Mouse (Mus musculus): Measurements from ENCODE around the gene Srarp. TPM values are rescaled to one million over a fixed set of nuclear protein-coding genes. Genes with fewer than 3 reads are reported as not detected.

The Srarp gene
- total RNA-seq, 2 experiments from 2014 or later, result 4.7 to 6.0 TPM

DNA sequence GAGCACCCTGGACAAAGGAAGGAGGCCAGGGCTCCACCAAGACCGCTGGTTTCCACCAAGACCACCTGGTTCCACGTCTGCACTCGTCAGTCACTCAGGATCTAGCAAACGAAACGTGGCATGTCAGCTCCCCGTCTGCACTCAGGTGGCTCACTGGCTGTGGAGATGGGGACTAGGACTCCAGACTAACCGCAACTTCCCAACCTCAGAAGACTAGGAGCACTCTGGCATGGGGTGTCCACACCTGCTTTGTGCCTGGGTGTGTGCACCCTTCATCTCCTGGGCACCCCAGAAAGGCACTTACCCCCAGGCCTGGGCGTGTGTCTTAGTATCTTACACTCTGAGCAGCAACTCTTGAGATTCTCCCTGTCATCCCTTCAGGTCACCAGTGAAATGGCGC is 23.9 kb upstream of the Srarp start:
- DNase-seq (ENCODE audit: low spot score in 2 of 2), result no peak
- intact Hi-C loops (cut with DNase I), result no loop called here

DNA sequence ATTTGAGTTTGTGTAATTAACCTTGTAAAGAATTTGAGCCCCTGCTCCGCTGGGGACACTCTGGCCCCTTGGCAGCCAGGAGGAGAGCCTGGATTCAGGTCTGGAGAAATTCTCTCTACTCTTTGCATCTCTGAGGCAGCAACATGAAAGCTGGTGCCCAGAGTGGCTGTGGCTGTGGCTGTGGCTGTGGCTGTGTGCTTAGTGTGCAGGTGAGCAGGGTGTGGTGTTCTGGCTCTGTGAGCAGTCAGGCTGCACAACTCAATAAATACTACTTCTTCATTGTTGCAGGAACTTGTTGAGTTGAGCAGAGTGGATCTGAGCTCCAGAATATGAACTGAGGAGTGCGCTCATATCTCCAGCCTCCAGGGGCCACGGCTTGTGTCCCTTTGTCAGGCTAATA is 23.0 kb upstream of the Srarp start:
- intact Hi-C loops (cut with DNase I), result no loop called here
- DNase-seq (ENCODE audit: low spot score in 2 of 2), result no peak

DNA sequence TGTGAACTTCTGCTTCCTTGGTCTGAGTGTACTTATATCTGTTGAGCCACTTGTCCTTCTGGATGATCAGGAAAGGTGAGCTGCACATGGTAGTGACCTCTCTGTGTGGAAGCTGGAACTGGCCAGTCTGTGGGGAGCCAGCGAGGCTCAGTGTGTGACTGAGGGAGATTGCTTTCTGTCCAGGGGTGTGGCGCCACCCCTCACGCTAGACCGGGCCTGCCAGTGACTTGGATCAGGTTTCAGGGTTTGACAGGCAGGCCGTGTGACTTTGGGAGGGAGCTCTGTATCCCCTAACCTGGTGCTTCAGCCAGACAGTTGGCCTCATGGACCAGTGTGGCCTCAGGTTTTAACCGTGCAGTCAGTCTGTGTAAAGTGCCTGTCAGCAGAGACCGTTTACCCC is 22.3 kb upstream of the Srarp start:
- no peak for DNase-seq (ENCODE audit: low spot score in 2 of 2)
- intact Hi-C loops (cut with DNase I), result no loop called here

DNA sequence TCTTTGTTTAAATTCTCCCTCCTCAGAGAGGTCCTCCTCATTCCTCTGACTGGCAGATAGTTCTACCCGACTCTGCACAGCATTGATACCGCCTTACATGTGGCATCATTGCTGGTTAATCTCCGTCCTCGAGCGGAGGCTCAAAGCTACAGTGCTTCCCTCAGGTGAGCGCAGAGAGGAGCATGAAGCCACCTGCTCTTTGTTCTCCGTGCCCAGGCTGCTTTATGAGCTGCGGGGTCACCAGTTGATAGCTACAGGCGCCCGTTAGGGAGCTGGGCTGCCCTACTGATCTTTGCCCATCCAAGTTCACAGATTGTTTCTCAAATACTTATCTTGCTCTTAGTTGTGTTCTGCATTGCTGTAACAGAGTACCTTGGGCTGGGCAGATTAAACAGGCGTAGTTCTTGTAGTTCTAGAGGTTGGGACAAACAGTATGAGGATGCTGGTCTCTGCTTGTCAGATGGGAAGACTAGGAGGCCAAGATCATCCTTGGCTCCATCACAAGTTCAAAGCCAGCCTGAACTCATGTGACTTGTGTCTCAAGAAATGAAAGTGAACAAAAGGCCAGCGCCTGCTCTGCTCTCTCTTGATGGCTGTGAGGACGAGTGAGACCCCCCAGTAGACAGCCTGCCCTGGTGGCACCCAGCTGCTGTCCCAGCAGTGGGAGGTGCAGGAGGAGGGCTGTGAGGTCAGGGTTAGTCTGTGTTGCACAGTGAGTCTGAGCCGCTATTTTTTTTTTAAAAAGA is 20.5 kb upstream of the Srarp start:
- DNase-seq (ENCODE audit: low spot score in 2 of 2), result no peak
- intact Hi-C loops (cut with DNase I), result no loop called here

DNA sequence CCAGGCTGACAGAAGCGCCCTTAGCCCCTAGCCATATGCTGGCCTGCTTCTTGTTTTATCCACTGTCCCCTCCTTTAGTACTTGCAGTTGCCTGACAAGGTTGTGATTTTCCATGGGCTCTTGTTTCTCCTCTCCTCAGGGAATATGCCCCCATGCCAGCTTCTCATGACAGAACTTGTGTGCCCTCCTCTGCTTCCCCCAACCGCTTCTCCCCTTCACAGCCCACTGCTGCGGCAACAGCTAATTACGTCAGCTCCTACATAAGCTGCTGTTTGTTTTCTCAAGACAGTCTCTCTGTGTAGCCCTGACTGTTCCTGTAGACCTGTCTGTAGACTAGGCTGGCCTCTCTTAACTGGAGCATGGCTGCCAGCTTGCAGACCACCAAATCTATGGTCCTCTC is 19.6 kb upstream of the Srarp start:
- intact Hi-C loops (cut with DNase I), result no loop called here
- DNase-seq (ENCODE audit: low spot score in 2 of 2), result peak in 1 of 2 experiments; percentile 50

DNA sequence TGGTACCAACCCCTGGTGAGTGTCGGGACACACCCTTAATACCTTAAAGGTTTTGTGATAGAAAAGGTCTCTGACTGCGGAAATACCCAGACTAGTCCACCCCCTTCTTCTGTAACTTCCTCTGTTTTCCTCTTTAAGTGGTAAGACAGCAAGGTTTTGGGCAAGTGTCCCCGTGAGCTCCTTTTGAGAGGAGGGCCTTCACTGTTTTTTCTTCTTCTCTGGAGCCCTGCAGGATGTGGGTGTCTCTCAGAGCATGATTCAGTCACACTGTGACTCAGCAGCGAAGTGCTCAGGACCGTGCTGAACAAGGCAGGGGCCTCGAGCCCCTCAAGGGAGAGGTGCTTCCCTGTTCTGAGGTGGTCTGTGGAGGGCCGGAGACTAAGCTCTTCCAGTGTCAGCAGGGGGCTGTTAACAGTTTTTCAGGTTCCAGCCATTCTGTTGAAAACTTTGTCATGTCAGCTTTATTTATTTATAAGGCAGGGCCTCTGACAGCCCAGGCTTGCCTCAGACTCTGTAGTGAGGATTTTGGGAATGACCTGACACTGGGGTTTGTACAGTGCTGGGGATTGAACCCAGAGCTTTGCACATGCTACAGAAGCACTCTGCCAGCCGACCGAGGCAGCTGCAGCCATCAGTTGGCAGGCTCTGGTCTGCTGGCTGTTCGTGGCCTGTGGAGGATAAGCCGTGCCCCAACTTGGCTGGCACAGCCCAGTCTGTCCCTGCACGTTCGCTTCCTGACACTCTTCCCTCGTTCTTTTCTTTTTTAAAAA is 18.9 kb upstream of the Srarp start:
- intact Hi-C loops (cut with DNase I), result no loop called here
- peak in 1 of 2 experiments; percentile 83 for DNase-seq (ENCODE audit: low spot score in 2 of 2)

DNA sequence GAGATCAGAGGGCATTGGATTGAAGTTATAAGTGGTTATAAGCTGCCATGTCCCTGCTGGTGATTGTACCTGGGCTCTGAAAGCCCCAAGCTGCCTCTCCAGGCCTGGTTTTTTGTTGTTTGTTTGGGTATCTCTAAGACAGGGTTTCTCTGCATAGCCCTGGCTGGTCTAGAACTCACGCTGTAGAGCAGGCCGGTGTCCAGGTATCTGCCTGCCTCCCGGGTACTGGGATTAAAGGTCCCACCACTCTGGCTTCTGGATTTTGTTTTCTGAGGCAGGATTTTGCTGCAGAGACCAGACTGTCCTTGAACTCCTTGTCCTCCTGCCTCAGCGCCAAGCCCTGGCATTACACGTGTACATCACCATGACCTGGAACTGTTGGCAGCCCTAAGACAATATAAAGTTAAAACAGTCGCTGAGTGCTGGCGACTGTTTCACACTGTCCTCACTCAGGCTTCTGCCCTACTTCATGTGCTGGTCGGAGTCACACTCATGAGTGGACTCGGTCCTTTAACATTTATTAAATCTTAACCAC is 16.1 kb upstream of the Srarp start:
- DNase-seq (ENCODE audit: low spot score in 2 of 2), result no peak
- intact Hi-C loops (cut with DNase I), result no loop called here

DNA sequence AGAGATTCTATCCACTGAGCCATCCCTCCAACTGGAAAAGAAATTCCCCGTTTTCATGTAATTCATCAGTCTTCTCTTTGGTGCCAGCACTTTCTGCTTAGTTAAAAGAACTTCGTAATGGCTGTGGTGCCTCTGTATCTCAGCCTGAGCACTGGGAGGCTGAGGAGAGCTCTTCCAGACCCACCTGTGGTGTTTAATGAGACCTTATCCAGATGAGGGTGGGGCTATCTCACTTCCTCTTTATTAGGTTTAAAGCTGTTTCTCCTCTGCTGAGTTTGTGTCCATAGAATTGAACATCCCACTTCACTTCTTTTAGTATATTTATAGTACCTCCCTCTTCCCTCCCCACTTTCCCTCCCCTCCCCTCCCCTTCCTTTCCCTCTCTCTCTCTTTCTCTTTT is 15.3 kb upstream of the Srarp start:
- intact Hi-C loops (cut with DNase I), result no loop called here
- no peak for DNase-seq (ENCODE audit: low spot score in 2 of 2)

DNA sequence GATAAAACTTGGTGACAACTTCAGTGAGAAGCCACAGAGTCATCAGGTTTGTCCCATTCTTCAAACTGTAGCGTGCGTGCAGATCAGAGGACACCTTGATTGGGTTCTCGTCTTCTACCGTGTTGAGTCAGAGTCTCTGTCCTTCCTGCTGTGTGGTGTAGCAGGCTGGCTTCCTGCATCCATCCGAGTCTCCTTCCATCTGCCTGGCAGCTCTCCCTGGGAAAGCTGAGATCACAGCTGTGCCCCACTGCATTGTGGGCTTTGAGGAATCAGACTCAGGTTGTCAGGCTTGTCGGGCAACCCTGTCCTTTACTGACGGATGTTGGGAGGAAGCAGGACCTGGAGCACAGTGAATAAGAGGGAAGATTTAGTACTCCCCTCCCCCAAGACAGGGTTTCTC is 10.3 kb upstream of the Srarp start:
- intact Hi-C loops (cut with DNase I), result no loop called here
- peak in 1 of 2 experiments; percentile 69 for DNase-seq (ENCODE audit: low spot score in 2 of 2)

DNA sequence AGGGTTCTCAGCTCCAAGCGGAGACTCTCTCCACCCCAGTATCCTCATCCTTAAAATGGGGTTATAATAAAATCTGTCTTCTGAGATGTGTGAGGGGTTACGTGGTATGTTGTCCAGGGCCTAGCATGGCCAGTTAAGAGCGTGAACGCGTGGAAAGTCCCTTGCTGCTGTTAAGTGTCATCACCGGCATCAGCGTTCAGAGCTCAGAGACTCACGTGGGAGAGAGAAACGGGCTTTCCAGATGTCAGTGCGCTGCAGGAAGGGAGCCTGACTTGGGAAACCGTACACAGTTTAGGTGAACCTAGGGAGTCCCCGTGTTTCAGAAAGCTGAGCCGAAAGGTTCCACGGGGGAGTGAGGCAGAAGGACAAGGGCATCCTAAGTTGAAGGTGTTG is 9.4 kb upstream of the Srarp start:
- intact Hi-C loops (cut with DNase I), result loop anchor here (2.0 kb wide), 1 partner anchor 91 kb away; no protein-coding TSS in a partner anchor
- no peak for DNase-seq (ENCODE audit: low spot score in 2 of 2)

DNA sequence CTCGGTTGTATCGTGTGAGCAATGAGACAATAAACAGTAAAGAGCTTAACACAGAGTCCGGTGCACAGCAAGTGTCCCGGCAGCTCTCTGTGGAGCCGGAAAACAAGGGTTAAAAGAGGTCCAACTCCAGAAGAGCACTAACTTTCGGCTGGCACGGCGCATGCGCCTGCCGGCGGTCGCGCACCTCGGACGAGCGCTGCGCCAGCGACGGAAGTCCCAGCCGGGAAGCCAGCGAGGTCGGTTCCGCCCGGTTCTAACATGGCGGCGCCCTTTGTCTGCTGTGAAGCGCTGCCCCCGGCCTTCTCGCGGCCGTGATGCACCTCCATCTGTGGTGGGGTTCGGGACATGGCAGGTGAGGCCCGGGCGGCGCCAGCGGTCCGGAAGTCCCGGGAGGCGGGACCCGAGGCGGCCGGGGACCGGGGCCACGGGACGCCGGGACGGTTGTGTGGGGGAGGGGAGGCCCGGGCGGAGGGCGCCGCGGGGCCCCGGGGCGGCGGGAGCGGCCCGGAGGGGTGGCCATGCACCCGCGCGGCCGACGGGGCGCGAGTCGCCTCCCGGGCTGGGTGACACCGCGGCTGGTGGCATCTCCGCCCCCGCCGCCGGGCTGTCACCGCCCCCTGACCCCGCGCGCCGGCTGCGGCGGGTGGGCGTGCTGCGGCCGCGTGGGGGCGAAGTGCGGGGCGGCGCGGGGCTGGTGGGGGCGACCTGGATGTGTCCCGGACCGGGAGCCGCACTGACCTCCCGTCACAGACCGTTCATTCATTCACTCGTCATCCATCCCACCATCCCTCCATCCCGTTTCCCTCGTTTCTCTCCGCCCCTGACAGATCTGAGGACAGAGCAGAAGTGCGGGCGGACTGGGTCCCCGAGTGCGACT is 8.8 kb upstream of the Srarp start, which contains the start of gene Zbtb17:
Gene Zbtb17, plus strand, starts transcription at position 204 of the 877 bp plus-strand sequence.
- peak; percentile 89 to 90 for DNase-seq (ENCODE audit: low spot score in 2 of 2)
- intact Hi-C loops (cut with DNase I), result loop anchor here (2.0 kb wide), 1 partner anchor 92 kb away; no protein-coding TSS in a partner anchor

DNA sequence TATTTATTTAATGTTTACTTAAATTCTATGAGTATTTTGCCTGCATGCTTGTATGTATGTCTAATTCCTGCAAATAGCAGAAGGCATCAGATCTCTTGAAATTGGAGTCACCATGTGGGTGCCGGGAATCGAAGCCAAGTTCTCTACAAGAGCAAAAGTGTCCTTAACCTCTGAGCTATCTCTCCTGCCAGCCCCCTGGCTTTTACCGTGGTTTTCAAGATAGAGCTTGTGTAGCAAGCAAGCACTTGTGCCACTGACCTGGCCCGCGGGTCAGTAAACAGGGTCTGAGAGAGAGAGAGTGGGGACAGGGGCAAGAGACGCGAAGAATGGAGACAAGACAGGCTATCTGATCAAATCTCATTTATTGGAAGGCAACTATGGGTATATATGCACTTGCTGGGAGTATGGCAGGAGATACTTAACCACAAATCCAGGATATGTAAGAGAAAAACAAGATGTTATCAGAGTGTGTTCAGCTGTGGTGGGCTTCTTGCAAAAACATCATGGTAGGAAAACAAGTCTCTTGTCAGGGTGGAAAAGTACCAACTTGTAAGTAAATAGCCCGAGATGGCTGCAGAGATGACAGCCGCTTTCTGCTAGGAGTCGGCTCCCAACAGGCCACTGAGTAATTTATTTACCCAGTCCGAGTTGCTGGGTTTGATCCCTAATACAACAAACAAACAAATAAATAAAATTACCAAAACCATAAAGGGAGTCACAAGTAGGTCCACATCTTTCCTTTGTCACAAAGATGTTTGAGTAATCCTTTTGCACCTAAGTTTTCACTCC is 7.9 kb upstream of the Srarp start:
- intact Hi-C loops (cut with DNase I), result loop anchor here (2.0 kb wide), 1 partner anchor 93 kb away; no protein-coding TSS in a partner anchor
- no peak for DNase-seq (ENCODE audit: low spot score in 2 of 2)

DNA sequence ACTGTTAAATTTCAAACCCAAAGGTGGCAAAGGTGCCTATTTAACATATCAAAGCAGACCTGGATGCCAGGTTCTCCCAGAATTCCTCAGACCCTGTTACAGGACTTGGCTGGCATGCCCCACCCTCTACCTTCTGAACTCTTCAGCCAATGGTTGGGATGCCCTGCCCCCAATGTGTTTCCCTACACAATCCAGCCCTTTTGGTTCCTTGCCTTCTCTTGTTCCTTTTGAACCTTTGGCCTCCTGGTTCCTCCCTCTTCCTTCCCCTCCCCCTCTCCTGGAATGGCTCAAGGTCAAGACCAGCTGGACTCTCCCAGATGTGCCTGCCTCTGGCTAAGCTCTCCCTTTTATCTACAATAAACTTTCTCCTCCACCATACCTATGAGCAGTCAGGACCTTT is 5.0 kb upstream of the Srarp start:
- no peak for DNase-seq (ENCODE audit: low spot score in 2 of 2)
- intact Hi-C loops (cut with DNase I), result no loop called here

DNA sequence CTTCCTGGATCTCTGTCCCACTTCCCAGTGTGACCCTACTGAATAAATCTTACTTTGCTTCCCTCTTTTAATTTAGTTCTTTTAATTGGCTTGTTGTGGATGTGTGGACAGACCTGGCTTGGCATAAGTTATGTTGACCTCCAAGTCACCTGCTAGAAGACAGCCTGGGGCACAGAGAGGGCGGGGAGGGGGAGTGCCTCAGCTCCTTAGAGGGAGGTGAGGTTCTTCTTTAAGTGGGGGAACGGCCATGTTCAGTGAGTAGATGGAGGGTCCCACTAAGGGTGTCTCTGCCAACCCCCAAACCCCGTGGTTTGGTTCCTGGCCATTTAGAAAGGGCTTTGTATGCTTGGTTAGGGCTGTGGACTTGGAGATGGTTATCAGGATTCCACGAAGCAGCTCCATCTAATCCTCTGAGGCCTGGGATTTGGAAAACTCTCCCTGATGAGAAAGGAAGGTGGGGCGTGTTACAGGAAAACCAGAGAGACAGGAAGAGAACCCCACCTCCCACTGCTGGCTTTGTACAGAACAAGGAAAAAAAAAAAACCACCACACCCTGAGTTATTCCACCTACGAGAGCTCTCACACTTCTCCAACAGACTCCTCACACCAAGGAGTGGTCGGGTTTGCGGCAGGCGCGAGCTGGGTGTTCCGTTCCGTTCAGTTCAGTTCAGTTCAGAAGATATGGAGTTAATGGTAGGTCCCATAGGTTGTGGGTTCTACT is 3.3 kb upstream of the Srarp start:
- intact Hi-C loops (cut with DNase I), result no loop called here
- DNase-seq (ENCODE audit: low spot score in 2 of 2), result no peak

DNA sequence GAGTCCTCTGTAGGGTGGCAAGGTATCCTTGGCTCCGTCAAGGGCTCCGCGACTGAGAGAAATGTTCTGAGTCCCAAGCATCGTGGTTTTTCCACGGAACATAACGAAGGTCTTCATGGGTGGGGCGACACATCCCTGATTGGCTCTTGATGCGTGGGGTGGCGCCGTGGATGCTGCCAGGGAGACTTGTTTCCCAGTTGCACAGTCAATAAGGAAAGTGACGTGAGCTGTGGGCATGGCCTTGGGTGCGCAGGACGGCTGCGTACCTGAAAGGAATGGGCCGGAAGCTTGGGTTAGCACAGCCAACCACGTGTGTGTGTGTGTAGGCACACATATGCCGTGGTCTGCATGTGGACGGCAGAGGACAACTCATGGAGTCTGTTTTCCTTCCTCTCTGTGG is 2.7 kb downstream of the Srarp start:
- intact Hi-C loops (cut with DNase I), result no loop called here
- no peak for DNase-seq (ENCODE audit: low spot score in 2 of 2)

DNA sequence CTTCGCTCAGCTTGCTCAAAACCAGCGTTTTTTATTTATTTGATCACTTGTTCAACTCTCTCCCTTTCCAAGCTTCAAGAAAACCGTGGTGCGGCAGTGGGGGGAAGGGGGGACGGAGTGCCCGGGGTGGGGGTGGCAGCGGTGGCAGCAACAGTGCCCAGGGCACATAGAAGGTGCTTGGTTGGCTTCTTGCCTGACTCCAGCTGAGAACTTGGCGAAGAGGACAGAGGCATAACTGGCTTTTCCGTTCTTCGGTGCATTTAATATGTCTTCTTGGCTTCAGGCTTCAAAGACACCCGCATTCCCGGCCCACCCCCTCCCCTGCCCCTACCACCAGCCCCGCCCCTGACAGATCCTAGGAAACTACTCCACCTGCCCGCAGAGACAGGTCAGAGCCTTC is 3.2 kb downstream of the Srarp start:
- intact Hi-C loops (cut with DNase I), result no loop called here
- DNase-seq (ENCODE audit: low spot score in 2 of 2), result no peak

DNA sequence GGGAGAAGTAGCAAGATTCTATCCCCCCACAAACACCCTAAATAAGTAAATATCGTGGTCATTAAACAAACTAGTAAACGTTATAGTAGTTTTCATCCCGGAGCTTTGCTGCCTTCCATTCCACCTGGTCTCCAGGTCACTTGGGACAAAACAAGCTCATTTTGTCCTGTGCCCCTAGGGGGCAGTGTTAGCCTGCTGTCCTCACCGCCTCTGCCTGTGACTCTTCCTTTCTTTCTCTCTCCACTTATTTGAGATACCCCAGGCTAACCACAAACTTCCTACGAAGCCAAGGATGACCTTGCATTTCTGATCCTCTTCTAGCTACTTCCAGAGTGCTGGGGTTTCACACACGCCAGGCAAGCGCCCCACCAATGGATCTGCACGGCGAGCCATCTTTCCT is 4.9 kb downstream of the Srarp start:
- peak in 1 of 2 experiments; percentile 69 for DNase-seq (ENCODE audit: low spot score in 2 of 2)
- intact Hi-C loops (cut with DNase I), result loop anchor here (1.0 to 2.0 kb wide), 3 partner anchors 26 to 144 kb away; no protein-coding TSS in a partner anchor

DNA sequence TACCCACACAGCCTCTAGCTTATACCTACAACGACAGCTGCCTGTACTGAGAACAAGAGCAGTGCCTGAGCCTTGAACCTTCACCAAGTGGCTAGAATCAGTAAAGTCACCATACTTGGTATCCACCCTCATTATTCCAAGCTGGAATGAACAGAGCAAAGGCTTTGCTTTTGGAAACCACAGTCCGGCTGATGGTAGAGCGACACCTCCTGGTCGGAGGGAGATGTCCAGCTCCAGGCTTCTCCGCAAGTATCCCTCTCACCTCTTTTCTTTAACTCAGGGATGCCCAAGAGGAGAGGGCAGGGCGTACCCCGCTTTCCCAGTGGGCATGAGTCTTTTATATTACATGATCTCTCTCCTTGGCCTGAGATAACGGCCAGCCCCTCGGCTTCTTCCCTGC is 6.1 kb downstream of the Srarp start:
- no peak for DNase-seq (ENCODE audit: low spot score in 2 of 2)
- intact Hi-C loops (cut with DNase I), result loop anchor here (2.0 kb wide), 2 partner anchors 25 to 131 kb away; no protein-coding TSS in a partner anchor

All from left cerebral cortex, postnatal 25 days (tissue).